Mouse (Mus musculus) intestine, embryonic 15.5 days (tissue): ENCODE results near the gene Dolk. TPM values are rescaled to one million over a fixed set of nuclear protein-coding genes. Genes with fewer than 3 reads are reported as not detected.

ENCODE experiments used
- ATAC-seq: fragments of 200-750 bp; cut with Nextera tagmentation; 2 replicates; pipeline ENCODE4 v1.8.0; 2017; ENCODE audit warnings: moderate TSS enrichment, moderate library complexity
- H3K27ac ChIP-seq: fragments of 300-500 bp; sonication (generic); 2 replicates; pipeline ENCODE4 v1.5.1; 2015; ENCODE audit warnings: mild to moderate bottlenecking, inconsistent platforms
- H3K27me3 ChIP-seq: fragments of 300-500 bp; sonication (generic); replicated peaks from 2 replicates; pipeline ENCODE4 v1.6.1; 2015; ENCODE audit warnings: inconsistent platforms
- H3K36me3 ChIP-seq: fragments of 300-500 bp; sonication (generic); 2 replicates; pipeline ENCODE4 v1.6.1; 2015; ENCODE audit warnings: inconsistent platforms
- H3K4me1 ChIP-seq: fragments of 300-500 bp; sonication (generic); replicated peaks from 2 replicates; pipeline ENCODE4 v1.6.1; 2015; ENCODE audit warnings: inconsistent platforms
- H3K4me2 ChIP-seq: fragments of 300-500 bp; sonication (generic); replicated peaks from 2 replicates; pipeline ENCODE4 v1.6.1; 2015; ENCODE audit warnings: mild to moderate bottlenecking, inconsistent platforms
- H3K4me3 ChIP-seq: fragments of 300-500 bp; sonication (generic); replicated peaks from 2 replicates; pipeline ENCODE4 v1.5.1; 2015; ENCODE audit warnings: inconsistent platforms
- H3K9ac ChIP-seq: fragments of 300-500 bp; sonication (generic); 2 replicates; pipeline ENCODE4 v1.6.1; 2015; ENCODE audit warnings: inconsistent platforms
- H3K9me3 ChIP-seq: fragments of 300-500 bp; sonication (generic); 2 replicates; pipeline ENCODE4 v1.6.1; 2016; ENCODE audit warnings: inconsistent platforms
- WGBS: fragments of 180-500 bp; shearing (Covaris S2); methylation state at CpG from one replicate; pipeline ENCODE4 v1.1.7; 2015; 5-methylcytosine and 5-hydroxymethylcytosine counted together
- polyA plus RNA-seq: library from polyadenylated mRNA; unstranded; fragments of >200 nt; fragmentation: Nextera tagmentation; extraction: Ambion mirVana; gene quantifications from 2 replicates; pipeline ENCODE4 v1.2.1, GENCODE M21; 2015

Gene Dolk
- polyA plus RNA-seq, 1 experiment from 2014 or later, result 28.8 TPM

DNA sequence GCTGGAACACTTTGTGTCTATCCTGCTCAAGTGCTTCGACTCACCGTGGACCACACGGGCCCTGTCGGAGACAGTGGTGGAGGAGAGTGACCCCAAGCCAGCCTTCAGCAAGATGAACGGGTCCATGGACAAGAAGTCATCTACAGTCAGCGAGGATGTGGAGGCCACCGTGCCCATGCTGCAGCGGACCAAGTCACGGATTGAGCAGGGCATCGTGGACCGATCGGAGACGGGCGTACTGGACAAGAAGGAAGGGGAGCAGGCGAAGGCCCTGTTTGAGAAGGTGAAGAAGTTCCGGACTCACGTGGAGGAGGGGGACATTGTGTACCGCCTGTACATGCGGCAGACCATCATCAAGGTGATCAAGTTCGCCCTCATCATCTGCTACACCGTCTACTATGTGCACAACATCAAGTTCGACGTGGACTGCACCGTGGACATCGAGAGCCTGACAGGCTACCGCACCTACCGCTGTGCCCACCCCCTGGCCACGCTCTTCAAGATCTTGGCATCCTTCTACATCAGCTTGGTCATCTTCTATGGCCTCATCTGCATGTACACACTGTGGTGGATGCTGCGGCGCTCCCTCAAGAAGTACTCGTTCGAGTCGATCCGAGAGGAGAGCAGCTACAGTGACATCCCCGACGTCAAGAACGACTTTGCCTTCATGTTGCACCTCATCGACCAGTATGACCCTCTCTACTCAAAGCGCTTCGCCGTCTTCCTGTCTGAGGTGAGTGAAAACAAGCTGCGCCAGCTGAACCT lies 30.3 kb downstream of the Dolk start:
- H3K9me3 ChIP-seq, result no peaks in the 10 kb centered on the region
- WGBS, result 96% methylated on average over 42 of the region's 42 CpGs
- H3K4me2 ChIP-seq, result no peak overlapping the region
- H3K4me3 ChIP-seq, result no peak overlapping the region
- H3K36me3 ChIP-seq, result peaks cover 33% of the 10 kb centered on the region
- H3K4me1 ChIP-seq, result peaks cover 16% of the 10 kb centered on the region
- ATAC-seq, result no peak
- no peak overlapping the region for H3K9ac ChIP-seq
- H3K27ac ChIP-seq, result no peak overlapping the region
- H3K27me3 ChIP-seq, result no peaks in the 10 kb centered on the region

DNA sequence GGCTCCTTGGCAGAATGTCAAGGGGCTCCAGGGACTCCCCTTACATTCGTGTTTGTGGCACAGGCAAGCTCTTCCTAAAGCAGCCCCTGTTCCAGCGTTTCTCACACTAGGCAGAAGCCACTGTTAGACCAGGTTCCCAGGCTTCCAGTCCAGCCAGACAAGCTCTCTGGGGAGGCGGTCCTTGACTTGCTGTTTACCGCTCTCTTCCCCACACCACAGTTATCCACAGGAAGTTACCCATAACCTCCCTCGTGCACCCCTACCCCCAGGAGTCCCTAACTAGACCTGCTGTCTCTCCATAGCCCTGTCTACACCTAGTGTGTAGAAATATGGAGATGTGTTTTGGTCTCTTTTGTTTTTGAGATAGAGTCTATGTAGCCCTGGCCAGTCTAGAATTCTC lies 32.3 kb downstream of the Dolk start:
- H3K36me3 ChIP-seq, result peaks cover 31% of the 10 kb centered on the region
- H3K4me3 ChIP-seq, result no peak overlapping the region
- H3K4me2 ChIP-seq, result no peak overlapping the region
- H3K27ac ChIP-seq, result no peak overlapping the region
- H3K27me3 ChIP-seq, result no peaks in the 10 kb centered on the region
- ATAC-seq, result no peak
- H3K9ac ChIP-seq, result no peak overlapping the region
- no peaks in the 10 kb centered on the region for H3K9me3 ChIP-seq
- peaks cover 16% of the 10 kb centered on the region for H3K4me1 ChIP-seq
- 79% methylated on average over 5 of the region's 5 CpGs for WGBS

DNA sequence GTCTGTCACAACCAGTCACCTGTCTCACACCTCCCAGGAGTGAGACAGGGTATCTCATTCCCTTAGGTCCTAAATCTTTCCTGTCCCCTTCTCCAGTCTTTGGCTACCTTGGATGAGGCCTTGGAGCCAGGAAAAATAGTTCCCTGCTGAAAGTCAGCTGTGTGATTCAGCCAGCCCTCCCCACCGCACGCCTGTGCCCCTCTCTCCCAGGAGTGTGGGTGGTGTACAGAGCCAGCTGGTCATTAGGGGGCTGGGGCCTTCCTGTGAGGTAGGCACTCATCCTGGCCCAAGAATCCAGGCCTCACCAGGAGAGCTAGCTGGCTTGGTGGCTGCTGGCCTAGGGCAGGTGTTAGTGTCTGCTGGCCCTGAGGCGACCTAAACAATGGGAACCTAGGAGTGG lies 33.6 kb downstream of the Dolk start:
- H3K4me2 ChIP-seq, result no peak overlapping the region; the same call in 1 of the 2 replicates
- H3K27ac ChIP-seq, result peak overlapping the region; percentile 83; the same call in 1 of the 2 replicates
- H3K4me3 ChIP-seq, result no peak overlapping the region
- H3K4me1 ChIP-seq, result peaks cover 16% of the 10 kb centered on the region
- no peaks in the 10 kb centered on the region for H3K27me3 ChIP-seq
- WGBS, result 65% methylated on average over 3 of the region's 3 CpGs
- no peaks in the 10 kb centered on the region for H3K9me3 ChIP-seq
- ATAC-seq, result no peak
- no peak overlapping the region for H3K9ac ChIP-seq
- peaks cover 36% of the 10 kb centered on the region for H3K36me3 ChIP-seq

DNA sequence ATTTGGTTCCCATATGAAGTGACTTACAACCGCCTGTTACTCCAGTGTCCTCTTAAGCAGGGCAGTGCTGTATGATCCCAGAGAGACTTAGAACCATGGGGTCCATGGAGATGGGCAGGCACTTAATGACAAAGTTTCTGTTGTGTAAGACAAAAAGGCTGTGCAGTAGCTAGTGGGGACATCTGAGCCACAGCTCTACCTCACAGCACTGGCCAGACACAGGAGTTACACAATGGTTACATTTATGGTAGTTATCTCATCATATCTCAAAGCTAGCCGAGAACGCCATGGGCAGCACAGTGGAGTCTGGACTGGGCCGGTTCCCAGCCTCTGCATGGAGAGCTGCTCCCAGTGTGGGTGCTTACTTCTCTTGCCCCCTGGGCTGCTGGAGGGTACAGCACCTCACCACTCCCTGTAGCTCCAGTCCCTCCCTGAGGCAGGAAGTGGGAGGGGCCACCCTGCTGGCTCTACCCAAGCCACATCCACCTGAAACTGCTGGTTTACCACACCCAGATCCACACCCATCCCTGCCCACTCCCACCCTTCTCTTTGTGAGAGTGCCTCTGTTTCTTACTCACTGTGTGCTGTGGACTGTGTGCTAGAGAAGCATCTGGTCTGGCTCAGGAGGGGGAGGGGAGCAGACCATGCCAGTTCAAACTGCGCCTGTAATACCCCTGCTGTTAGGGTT lies 34.6 kb downstream of the Dolk start:
- H3K9ac ChIP-seq, result 0 out of 2 replicates have a peak overlapping the region, but pooled peaks have one; percentile 2
- no peaks in the 10 kb centered on the region for H3K27me3 ChIP-seq
- WGBS, result 59% methylated on average over 5 of the region's 5 CpGs
- H3K4me2 ChIP-seq, result peak overlapping the region; percentile 34; the same call in 1 of the 2 replicates
- H3K4me3 ChIP-seq, result no peak overlapping the region
- peaks cover 16% of the 10 kb centered on the region for H3K4me1 ChIP-seq
- peak overlapping the region; percentile 83 for H3K27ac ChIP-seq
- peaks cover 29% of the 10 kb centered on the region for H3K36me3 ChIP-seq
- no peaks in the 10 kb centered on the region for H3K9me3 ChIP-seq
- ATAC-seq, result peak; percentile 95

DNA sequence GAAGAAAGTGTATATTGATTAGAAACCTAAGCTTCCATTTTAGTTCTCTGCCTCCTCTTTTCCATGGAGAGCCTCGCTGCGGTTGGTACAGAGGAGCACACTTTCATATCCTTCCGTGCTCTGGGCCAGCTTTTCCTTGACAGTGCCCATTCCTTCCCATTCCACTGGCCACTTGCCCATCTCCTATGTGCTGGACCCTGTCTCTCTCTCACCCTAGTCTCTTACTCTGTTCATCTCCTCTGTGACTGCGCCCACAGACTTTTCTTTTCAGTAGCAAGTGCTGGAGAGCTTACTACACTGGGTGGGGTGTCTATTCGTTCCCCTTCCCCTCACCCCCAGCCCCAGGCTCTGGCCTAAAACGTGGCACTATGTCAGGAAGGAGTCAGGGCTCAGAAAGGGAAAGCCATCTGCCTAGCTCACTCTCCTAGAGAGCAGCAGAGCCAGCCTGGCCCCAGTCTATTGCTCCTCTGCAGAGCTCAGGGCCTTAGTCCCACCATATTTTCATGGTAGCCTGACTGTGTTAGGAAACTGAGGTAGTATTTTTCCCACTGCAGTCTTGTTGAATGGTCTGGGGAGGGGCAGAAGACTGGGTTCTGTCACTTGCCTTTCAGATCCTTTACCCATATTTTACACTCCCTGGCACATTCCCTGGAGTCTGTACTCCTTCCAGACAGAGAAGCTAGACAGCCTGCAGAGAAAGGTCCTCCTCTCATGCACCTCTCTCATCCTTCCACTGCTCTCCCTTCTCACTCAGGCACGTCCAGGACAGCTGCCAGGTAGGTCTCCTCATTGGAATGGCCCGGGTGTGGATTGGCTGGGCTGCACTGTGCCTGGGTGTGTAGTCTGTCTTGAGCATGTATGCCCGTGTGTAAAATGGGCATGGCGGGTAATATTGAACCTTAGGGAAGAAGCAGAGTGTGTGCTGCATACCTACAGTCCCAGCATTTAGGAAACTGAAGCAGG lies 35.7 kb downstream of the Dolk start:
- Histone ChIP-seq H3K36me3 (peaks cover 18% of the 10 kb centered on the region; the same call in 1 of the 2 replicates), H3K9ac (no peak overlapping the region), H3K27ac (no peak overlapping the region), H3K4me3 (no peak overlapping the region), H3K27me3 (no peaks in the 10 kb centered on the region), H3K4me2 (no peak overlapping the region), H3K4me1 (peaks cover 16% of the 10 kb centered on the region), H3K9me3 (no peaks in the 10 kb centered on the region)
- no peak for ATAC-seq
- WGBS, result 86% methylated on average over 10 of the region's 10 CpGs

- 89% methylated on average over 3 of the region's 3 CpGs for WGBS
Observed at GRCm38 (mm10) chr2:30249182-30249581, 37.0 kb downstream of the Dolk start.

GRCm38 (mm10) chr2:30247681-30248080 lies 38.5 kb downstream of the Dolk start:
- no peaks in the 10 kb centered on the region for H3K9me3 ChIP-seq
- H3K4me2 ChIP-seq, result no peak overlapping the region
- 71% methylated on average over 4 of the region's 4 CpGs for WGBS
- H3K36me3 ChIP-seq, result peaks cover 11% of the 10 kb centered on the region; the same call in 1 of the 2 replicates
- H3K27ac ChIP-seq, result no peak overlapping the region
- no peaks in the 10 kb centered on the region for H3K27me3 ChIP-seq
- peaks cover 18% of the 10 kb centered on the region for H3K4me1 ChIP-seq
- H3K4me3 ChIP-seq, result no peak overlapping the region
- ATAC-seq, result no peak
- no peak overlapping the region for H3K9ac ChIP-seq

More at GRCm38 (mm10) chr2:30249182-30249581, 37.0 kb downstream of the Dolk start:
- Histone ChIP-seq H3K36me3 (peaks cover 11% of the 10 kb centered on the region; the same call in 1 of the 2 replicates), H3K27me3 (no peaks in the 10 kb centered on the region), H3K9me3 (no peaks in the 10 kb centered on the region), H3K9ac (no peak overlapping the region), H3K4me1 (peaks cover 20% of the 10 kb centered on the region), H3K4me3 (no peak overlapping the region), H3K27ac (no peak overlapping the region), H3K4me2 (no peak overlapping the region)
- no peak for ATAC-seq

DNA sequence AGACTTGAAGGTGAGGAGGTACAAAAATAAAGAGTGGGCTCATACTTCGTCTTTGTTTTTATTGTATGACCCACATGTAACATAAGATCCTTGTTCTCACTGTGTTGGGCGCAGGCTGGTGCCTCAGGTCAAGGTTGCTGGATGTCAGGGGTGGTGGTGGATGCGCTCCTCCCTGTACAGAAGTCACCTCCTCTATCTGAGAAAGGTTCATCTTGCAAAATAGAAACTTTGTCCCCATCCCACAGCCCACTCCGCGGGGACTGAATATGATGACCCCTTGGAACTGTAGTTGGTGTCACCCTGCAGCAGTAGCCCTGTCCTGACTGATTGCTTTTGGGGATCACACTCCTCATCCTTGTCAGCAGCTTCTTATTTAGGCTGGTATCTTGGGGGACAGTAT lies 39.1 kb downstream of the Dolk start:
- H3K27me3 ChIP-seq, result no peaks in the 10 kb centered on the region
- H3K36me3 ChIP-seq, result peaks cover 12% of the 10 kb centered on the region; the same call in 1 of the 2 replicates
- no peak for ATAC-seq
- 89% methylated on average over 5 of the region's 5 CpGs for WGBS
- no peak overlapping the region for H3K9ac ChIP-seq
- H3K4me2 ChIP-seq, result no peak overlapping the region
- H3K4me3 ChIP-seq, result no peak overlapping the region
- no peaks in the 10 kb centered on the region for H3K9me3 ChIP-seq
- peaks cover 16% of the 10 kb centered on the region for H3K4me1 ChIP-seq
- no peak overlapping the region for H3K27ac ChIP-seq

DNA sequence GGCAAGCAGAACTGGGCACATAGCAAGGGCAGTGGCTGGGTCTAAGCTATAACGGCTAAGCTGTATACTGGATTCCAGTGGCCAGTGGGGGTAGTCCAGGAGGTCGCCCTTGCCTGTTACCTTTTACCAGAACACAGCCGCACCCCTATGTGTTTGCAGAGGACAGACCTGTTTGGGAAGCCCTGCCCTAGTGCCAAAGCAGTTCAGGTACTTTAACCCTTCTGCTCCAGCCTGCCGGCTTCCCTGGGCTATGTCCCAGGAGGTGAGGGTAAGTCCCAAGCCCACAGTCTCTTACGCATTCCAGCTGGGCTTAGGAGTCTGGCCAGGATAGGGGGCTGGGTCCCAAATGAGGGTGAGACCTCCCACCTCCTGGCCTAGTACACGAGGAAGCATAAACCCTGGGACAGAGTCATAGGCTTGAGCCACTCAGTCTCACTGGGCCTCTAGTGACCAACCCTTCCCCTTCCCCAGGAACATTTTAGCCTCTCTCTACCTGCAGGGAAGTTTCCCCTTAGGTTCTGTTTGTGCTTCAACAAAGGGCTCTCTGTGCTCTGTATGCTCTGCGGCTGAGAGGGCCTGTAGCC lies 41.4 kb downstream of the Dolk start:
- peak; percentile 28; the same call in 1 of the 2 replicates for ATAC-seq
- Histone ChIP-seq H3K4me3 (no peak overlapping the region), H3K9me3 (no peaks in the 10 kb centered on the region), H3K36me3 (peaks cover 22% of the 10 kb centered on the region), H3K4me2 (0 out of 2 replicates have a peak overlapping the region, but pooled peaks have one; percentile 9), H3K27me3 (no peaks in the 10 kb centered on the region), H3K27ac (no peak overlapping the region), H3K4me1 (peaks cover 10% of the 10 kb centered on the region; the same call in 1 of the 2 replicates), H3K9ac (no peak overlapping the region)
- WGBS, result 44% methylated on average over 7 of the region's 7 CpGs

- Histone ChIP-seq H3K27ac (no peak overlapping the region), H3K9ac (no peak overlapping the region), H3K4me3 (no peak overlapping the region), H3K4me2 (no peak overlapping the region), H3K27me3 (no peaks in the 10 kb centered on the region), H3K9me3 (no peaks in the 10 kb centered on the region), H3K4me1 (peaks cover 23% of the 10 kb centered on the region), H3K36me3 (peaks cover 16% of the 10 kb centered on the region)
- 85% methylated on average over 4 of the region's 4 CpGs for WGBS
- ATAC-seq, result no peak
Observed at GRCm38 (mm10) chr2:30243391-30243790, 42.7 kb downstream of the Dolk start.

DNA sequence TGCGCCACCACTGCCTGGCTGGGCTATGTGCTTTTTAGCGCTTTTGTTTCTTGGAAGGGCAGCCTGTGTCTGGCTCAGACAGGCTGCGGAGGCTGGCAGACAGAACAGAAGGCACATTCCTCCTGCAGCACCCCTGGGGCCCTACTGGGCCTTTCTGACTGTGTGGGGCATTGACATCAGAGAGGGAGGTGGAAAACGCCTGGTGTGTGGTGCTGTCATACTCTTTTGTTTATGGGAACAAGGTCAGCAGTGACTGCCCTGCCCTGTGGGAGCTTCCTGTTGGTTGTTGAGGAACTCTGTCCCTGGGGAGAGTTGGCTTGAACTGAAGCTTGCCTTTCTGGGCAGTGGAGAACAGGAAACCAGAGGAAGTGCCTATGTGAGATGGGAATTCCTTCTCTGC lies 43.6 kb downstream of the Dolk start:
- Histone ChIP-seq H3K9ac (no peak overlapping the region), H3K4me2 (no peak overlapping the region), H3K4me1 (peaks cover 26% of the 10 kb centered on the region), H3K9me3 (no peaks in the 10 kb centered on the region), H3K4me3 (no peak overlapping the region), H3K36me3 (peaks cover 12% of the 10 kb centered on the region), H3K27me3 (no peaks in the 10 kb centered on the region), H3K27ac (peak overlapping the region; percentile 6; the same call in 1 of the 2 replicates)
- WGBS, result 49% methylated on average over 4 of the region's 4 CpGs
- ATAC-seq, result no peak
